Mouse (Mus musculus): ENCODE results near the gene Eci2.
"Not testable (repeated sequence)": the region's sequence is repeated elsewhere in the genome, so short reads cannot be mapped to it uniquely, and the experiment has no call there.

Gene Eci2

DNA sequence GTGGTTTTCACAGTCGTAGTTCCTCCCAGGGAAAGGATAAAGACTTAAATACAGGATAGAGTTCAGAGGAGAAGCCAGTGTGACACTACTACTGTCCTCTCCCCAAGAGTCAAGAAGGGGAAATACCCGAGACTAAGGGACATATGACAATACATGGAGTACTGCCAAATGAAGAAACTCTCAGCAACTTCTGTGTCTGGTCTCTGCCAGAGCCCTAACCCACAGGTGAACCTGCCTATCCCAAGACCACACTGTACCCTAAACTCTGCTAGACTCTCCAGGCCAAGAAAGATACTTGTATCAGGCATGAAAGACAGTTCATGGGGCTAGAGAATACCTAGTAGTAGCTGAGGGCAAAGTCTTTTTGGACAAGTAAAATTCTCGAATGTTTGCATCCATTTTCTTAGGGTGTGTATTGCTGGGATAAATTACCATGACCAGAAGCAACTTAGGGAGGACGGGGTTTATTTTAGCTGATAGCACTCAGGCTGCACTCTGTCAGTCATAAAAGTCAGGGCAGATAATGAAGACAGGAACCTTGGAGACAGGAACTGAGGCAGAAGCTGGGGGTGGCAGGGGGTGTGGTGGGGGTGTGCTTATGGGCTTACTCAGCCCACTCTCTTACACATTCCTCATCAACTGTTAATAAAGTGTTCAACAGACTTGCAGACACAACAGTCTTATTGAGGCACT, 35.2 kb downstream of the Eci2 start:
- no peak for DNase-seq (ENCODE audit: low spot score)

DNA sequence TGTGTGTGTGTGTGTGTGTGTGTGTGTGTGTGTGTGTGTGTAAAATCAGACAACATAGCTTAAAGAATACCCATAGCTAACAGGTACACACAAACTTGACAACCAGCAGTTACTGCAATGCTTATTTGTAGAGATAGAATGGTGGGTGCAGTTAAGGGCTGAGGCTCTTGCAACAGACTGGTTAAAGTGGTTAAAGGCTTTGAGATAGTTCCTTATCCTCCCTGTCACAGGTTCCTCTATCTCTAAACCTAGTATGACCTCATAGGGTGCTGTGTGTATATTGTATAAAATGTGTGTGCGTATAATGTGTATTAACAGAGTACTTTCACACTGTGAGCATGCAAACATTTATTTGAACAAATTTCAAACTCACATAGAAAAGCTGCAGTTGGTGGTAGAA, 43.4 kb downstream of the Eci2 start:
- not testable (repeated sequence) for DNase-seq (ENCODE audit: low spot score)

- DNase-seq (ENCODE audit: low spot score), result not testable (repeated sequence)
These were observed 48.3 kb downstream of the Eci2 start for GRCm38 (mm10) chr13:34978635-34979034.

DNA sequence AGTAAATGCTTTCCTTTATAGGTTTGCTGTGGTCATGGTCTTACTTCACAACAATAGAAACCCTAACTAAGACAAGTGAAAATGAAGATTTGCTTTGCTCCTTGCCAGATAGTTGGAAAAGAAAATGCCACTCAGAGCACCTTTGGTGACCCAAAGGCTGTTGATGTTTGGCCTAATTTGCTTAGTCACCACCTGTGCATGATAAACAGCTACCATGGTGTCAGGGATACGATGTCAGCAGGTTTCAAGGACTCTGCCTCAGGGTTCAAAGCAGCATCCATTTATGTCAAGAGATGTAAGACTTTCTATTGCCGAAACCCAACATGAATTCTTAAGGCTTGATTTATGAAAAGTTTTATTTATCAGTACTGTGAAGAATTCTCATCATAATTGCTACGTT, 49.5 kb downstream of the Eci2 start:
- no peak for DNase-seq (ENCODE audit: low spot score)

- DNase-seq (ENCODE audit: low spot score), result no peak
These were observed 50.8 kb downstream of the Eci2 start for GRCm38 (mm10) chr13:34976116-34976515.

DNA sequence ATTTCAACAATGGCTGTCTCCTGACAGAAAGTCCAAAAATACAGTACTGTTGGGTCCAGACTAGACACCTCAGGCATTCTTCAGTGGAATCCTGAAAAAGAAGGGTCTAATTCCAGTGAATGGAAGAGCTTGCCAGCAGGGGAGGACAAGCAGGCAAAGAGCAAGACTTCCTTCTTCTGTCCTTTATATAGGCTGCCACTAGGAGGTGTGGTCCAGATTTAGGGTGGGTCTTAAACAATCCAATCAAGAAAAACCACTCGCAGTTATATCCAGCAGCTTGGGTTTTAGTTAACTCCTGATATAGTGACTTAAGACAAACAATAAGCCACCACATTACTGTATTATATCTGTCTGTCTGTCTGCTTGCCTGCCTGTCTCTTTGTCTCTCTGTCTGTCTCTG, 53.1 kb downstream of the Eci2 start:
- no peak for DNase-seq (ENCODE audit: low spot score)

DNA sequence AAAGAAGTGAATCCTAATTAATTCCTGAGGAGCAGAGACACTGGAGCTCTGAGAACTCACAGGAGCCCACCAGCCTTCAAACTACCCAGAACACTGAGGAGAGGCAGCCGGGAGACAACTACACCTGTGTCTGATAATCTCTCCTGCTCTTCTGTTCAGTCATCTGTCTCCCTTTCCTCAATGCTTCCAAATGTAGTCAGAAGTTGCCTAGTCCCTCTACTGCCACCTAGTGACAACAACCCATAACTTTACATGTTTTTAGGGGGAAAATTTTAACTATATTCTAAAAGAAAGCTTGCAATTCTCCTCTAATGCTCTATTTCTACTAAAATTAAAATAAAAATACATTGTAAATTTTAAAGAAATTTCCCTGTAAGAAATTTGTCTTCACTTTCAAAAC, 53.7 kb downstream of the Eci2 start:
- DNase-seq (ENCODE audit: low spot score), result no peak

- not testable (repeated sequence) for DNase-seq (ENCODE audit: low spot score)
These were observed 54.4 kb downstream of the Eci2 start for GRCm38 (mm10) chr13:34972456-34972855.

- DNase-seq (ENCODE audit: low spot score), result not testable (repeated sequence)
These were observed 61.2 kb downstream of the Eci2 start for GRCm38 (mm10) chr13:34965647-34966046.

DNA sequence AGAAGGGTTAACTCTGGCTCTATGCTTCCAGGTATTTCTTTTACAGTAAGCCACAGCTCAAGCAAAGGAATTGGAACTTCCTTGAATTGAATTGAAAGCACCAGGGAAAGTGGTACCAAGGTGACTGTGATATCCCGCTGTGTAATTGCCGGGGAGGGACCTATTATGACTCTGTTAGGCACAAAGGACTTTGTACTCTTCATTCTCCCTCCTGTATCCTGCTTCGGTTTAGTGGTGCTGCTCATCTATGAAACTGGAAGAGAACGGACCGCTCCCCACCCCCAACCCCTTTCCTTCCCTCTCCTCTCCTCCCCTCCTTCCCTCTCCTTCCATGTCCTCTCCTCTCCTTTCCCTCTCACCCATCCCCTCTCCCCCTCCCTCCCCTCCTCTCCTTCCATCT, 62.0 kb downstream of the Eci2 start:
- DNase-seq (ENCODE audit: low spot score), result no peak

GRCm38 (mm10) chr13:34964419-34964818, 62.5 kb downstream of the Eci2 start:
- no peak for DNase-seq (ENCODE audit: low spot score)

- DNase-seq (ENCODE audit: low spot score), result no peak
These were observed 63.1 kb downstream of the Eci2 start, which contains the start of gene Eci3 for GRCm38 (mm10) chr13:34963511-34964397. TSS of gene Eci3 (minus strand) at chr13:34963810.

DNA sequence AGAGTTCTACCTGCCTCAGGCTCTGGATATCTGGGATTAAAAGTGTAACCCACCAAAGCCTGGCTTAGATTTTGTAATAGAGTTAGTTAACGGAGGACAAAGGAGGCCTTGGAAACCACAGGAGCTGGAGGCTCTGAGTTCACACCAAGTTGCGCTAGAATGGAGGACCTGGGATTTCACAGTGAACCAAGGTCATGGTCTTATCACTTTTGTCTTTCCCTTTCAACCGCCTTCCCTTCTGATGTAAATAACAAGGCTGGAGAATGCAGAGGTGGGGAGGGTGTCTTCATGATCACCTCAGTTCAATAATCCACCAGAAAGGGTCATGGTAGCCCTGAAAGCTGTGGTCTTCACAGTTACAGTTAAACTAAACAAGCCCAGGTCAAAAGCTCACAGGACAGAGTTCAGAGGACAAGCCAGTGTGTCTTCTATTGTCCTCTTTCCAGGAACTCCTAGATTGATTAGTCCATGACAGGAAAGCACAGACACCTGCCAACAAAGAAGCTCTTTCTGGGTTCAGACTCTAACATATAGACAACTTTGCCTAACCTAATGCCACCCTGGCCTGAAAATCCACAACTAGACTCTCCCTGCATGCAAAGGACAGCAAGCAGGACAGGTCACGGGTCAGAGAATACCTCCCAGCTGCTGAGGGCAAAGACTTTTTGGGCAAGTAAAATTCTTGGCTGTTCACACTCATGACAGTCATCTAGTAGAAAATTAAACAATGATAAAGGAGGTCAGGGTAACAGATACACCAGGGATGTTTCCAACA, 65.7 kb downstream of the Eci2 start:
- DNase-seq (ENCODE audit: low spot score), result no peak

DNA sequence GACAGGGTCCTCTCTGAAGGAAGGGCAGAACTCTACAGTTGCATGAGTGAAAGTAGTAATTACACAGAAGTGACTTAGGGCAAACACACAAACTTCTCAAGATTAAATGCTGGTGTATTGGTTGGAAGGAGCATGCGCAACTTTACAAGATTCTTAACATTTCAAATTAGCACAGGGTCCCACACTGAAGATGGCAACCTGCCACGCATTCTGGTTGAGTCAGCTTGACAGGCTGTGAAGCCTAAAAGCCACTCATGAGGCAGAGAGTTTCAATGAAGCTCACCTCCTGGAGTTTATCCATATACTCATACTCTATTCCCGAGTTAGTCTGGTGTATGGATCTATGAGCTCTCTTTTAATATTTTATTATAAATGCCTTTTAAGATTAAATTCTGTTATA, 68.7 kb downstream of the Eci2 start:
- not testable (repeated sequence) for DNase-seq (ENCODE audit: low spot score)

GRCm38 (mm10) chr13:34956901-34957300, 70.0 kb downstream of the Eci2 start:
- peak; percentile 55 for DNase-seq (ENCODE audit: low spot score)

DNA sequence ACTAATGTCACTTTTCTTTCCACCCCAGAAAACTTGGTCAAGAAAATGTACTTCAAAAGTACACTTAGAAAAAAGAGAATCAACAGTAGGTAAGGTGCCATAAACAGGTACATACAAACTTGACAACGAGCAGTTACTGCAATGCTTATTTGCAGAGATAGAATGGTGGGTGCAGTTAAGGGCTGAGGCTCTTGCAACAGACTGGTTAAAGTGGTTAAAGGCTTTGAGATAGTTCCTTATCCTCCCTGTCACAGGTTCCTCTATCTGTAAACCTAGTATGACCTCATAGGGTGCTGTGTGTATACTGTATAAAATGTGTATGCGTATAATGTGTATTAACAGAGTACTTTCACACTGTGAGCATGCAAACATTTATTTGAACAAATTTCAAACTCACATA, 75.5 kb downstream of the Eci2 start:
- not testable (repeated sequence) for DNase-seq (ENCODE audit: low spot score)

DNA sequence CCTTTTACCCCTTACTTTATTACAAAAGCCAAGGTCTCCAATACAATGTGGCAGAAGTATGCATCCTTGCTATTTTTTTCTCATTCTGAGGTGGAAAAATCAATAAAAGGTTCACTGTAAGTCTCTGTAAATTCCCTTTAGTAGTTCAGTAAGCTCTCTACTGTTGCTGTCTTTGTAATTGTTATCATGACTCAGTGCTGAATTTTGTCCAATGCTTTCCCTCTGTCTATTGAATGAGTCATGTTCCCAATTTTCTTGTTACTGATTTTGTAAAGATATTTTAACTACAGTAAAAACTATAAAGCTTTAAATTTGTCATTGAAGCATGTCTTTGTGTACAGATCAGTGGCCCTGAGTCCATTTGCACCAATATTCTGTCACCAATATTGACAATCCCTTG, 84.5 kb downstream of the Eci2 start:
- no peak for DNase-seq (ENCODE audit: low spot score)

DNA sequence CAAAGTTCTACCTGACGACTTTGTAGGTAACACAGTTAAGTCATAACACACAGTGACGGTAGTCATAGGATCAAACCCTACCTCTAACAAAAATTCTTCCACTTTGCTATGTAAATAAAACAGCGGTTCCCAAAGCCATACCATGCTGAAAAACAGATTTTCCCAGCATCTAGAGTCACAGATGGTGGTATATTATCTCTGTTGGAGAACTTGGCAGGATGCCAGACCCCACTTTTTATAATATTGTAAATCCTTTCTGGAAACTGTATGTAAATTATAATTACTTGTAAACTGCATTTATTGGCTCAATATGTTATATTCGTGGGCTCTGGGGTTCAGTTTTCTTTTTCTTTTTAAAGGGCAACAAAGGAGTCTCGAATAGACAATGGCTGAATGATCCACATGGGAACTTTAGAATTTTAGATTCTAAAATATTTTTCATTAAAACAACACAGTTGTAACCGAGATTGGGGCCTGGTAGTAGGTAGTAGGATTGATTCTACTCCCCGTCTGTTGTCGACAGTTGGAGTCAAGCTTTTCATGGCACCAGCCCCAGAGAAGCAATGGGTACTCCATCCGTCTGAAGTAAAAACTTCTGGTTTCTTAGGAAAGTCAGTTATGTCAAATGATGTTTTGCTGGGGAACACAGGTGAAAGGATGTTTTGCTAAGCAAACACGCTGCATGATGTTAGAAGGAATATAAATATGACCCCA, 91.8 kb downstream of the Eci2 start:
- DNase-seq (ENCODE audit: low spot score), result no peak
